Mouse (Mus musculus) kidney, embryonic 15.5 days (tissue): ENCODE measurements around the gene Dnajc22. TPM values are rescaled to one million over a fixed set of nuclear protein-coding genes. Genes with fewer than 3 reads are reported as not detected.

ENCODE experiments used
- microRNA-seq: library from miRNA; unstranded; fragments of <30 nt; microRNA quantifications from one replicate; pipeline ENCODE4, GENCODE M21; 2016
- polyA plus RNA-seq: library from polyadenylated mRNA; unstranded; fragments of >200 nt; fragmentation: Nextera tagmentation; extraction: Ambion mirVana; gene quantifications from 2 replicates; pipeline ENCODE4 v1.2.1, GENCODE M21; 2015

The Dnajc22 gene
- polyA plus RNA-seq, 1 experiment from 2014 or later = 8.8 TPM

Small RNA genes within 50 kb of the gene (microRNA-seq; reads per million reads assigned to microRNA genes)
- gene Mir6960 = 1.0 reads per million

Other genes with a start within 250 kb of the Dnajc22 start
- gene Kmt2d, start 222.0 kb upstream of the Dnajc22 start, polyA plus RNA-seq = 12.3 and 13.3 TPM in 2 replicates
- 20.0 and 20.5 TPM in 2 replicates for gene Rhebl1, start 198.6 kb upstream of the Dnajc22 start, polyA plus RNA-seq
- 1.4 and 2.0 TPM in 2 replicates for gene Dhh, start 194.6 kb upstream of the Dnajc22 start, polyA plus RNA-seq
- 16.4 and 17.6 TPM in 2 replicates for gene Lmbr1l, start 174.9 kb upstream of the Dnajc22 start, polyA plus RNA-seq
- 1,698 and 1,797 TPM in 2 replicates for gene Tuba1b, start 158.6 kb upstream of the Dnajc22 start, polyA plus RNA-seq
- not detected in 2 replicates for gene Gm49450, start 139.6 kb upstream of the Dnajc22 start, polyA plus RNA-seq
- 854 and 1,029 TPM in 2 replicates for gene Tuba1a, start 139.5 kb upstream of the Dnajc22 start, polyA plus RNA-seq
- gene Tuba1c, start 63.3 kb upstream of the Dnajc22 start, polyA plus RNA-seq = 180 and 185 TPM in 2 replicates
- gene Prph, start 38.0 kb upstream of the Dnajc22 start, polyA plus RNA-seq = 5.9 and 12.6 TPM in 2 replicates
- gene Troap, start 18.6 kb upstream of the Dnajc22 start, polyA plus RNA-seq = 33.8 and 39.4 TPM in 2 replicates
- gene C1ql4, start 5.4 kb upstream of the Dnajc22 start, polyA plus RNA-seq = 0.72 and 1.1 TPM in 2 replicates
- 47.1 and 50.5 TPM in 2 replicates for gene Spats2, start 32.7 kb downstream of the Dnajc22 start, polyA plus RNA-seq
- 0.44 and 0.51 TPM in 2 replicates for gene Kcnh3, start 131.7 kb downstream of the Dnajc22 start, polyA plus RNA-seq
- gene Mcrs1, start 158.8 kb downstream of the Dnajc22 start, polyA plus RNA-seq = 149 and 172 TPM in 2 replicates
- gene Prpf40b, start 201.9 kb downstream of the Dnajc22 start, polyA plus RNA-seq = 56.4 and 66.5 TPM in 2 replicates
- gene Fam186b, start 202.7 kb downstream of the Dnajc22 start, polyA plus RNA-seq = 0.21 and 0.43 TPM in 2 replicates